Mouse (Mus musculus) mouse trophoblast stem cell (cell line): Measurements from ENCODE around the gene Vmn1r230.

Source experiments
- in situ Hi-C, 2 experiments: fragments of 300-500 bp; cut with MseI, MboI; formaldehyde crosslinking; loops; 2 replicates in 1 of 2; 3 replicates in 1 of 2; pipeline ENCODE4 v1.15.1; 2025

The Vmn1r230 gene

GRCm38 (mm10) chr17:20840144-20840543 lies at the start of gene Vmn1r230:
Gene Vmn1r230, plus strand, starts transcription at chr17:20840444.
- in situ Hi-C loops, result no loop called here

DNA sequence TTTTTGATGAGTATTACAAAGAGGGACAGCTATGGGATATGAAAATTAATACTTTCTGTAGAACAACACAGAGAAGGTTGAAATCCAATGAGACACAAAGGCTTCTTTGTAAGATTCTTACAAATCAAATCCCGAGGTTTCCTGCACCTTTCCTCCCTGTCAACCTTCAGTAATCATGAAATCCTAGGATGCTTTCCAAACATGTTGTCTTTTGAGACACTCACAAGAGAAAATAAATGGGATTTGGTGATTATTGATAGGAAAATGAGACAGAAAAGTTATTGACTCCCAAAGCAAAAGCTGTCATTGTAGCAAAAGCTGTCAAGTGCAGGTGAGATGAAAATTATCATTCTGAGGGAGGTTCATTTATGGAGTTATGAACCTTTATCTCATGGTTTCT lies 29.0 kb upstream of the Vmn1r230 start, which contains the start of gene Vmn1r229:
Gene Vmn1r229 (plus strand): TSS at position 301 of the 400 bp plus-strand sequence.
- in situ Hi-C loops, result no loop called here
